Mouse (Mus musculus): ENCODE results near the gene Gcnt2.

DNA sequence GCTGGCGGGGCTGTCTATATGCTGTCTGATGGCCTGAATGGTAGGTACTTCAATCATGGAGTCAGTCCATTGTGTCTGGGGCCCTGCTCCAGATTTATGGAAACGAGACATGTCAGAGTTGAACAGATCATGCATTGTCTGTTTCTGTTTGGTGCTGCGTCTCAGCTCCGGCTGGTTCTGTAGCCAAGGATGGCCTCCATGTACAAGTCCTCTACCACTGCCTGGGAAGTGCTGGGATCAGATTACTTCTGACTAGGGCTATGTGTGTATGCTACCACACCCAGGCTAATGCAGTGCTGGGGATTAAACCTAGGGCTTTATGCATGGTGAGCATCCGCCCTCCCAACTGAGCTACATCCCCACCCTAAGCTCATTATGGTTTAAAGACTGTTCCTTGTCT, 78.0 kb downstream of the Gcnt2 start:
- TF ChIP-seq POLR2A (IDR thresholded peaks at IDR 0.05; ENCODE audit: control insufficient read depth, extremely low read depth, insufficient read depth, low read length, poor library complexity) = no peak
- no peak for TF ChIP-seq CTCF (IDR thresholded peaks at IDR 0.05; ENCODE audit: borderline replicate concordance, control insufficient read depth, extremely low read depth, insufficient read depth, low read length, poor library complexity)

Data from thymus, adult 2 months (tissue).